Mouse (Mus musculus) C2C12 (cell line): Measurements from ENCODE around the gene Zfp692. TPM values are rescaled to one million over a fixed set of nuclear protein-coding genes. Genes with fewer than 3 reads are reported as not detected.

ENCODE experiments used
- H3K27me3 ChIP-seq: one replicate; pipeline ENCODE4 v1.6.1; 2011; ENCODE audit not compliant: control insufficient read depth, insufficient read depth, insufficient read length
- H3K36me3 ChIP-seq: one replicate; pipeline ENCODE4 v1.6.1; 2011; ENCODE audit not compliant: control insufficient read depth, insufficient read depth
- H3K4me3 ChIP-seq: one replicate; pipeline ENCODE4 v1.5.1; 2011; ENCODE audit warnings: mild to moderate bottlenecking, control low read depth; ENCODE audit not compliant: poor library complexity, insufficient read depth, severe bottlenecking
- H3K79me2 ChIP-seq: one replicate; pipeline ENCODE4 v1.6.1; 2011; ENCODE audit not compliant: control insufficient read depth, insufficient read depth
- H3K79me3 ChIP-seq: one replicate; pipeline ENCODE4 v1.6.1; 2011; ENCODE audit warnings: low read depth, control low read depth
- H3ac ChIP-seq: one replicate; pipeline ENCODE3; 2011; ENCODE audit warnings: low read depth; ENCODE audit not compliant: control insufficient read depth, insufficient read length
- CEBPB ChIP-seq: IDR thresholded peaks from one replicate; pipeline ENCODE4 v1.6.1; 2011; ENCODE audit warnings: low read depth, mild to moderate bottlenecking, control low read depth, moderate library complexity
- CTCF ChIP-seq: IDR thresholded peaks from one replicate; pipeline ENCODE4 v1.5.1; 2011; ENCODE audit not compliant: control insufficient read depth, insufficient read depth, insufficient read length
- FOSL1 ChIP-seq: IDR thresholded peaks from one replicate; pipeline ENCODE4 v1.8.0; 2011; ENCODE audit warnings: mild to moderate bottlenecking, low read length; ENCODE audit not compliant: poor library complexity, insufficient read depth, severe bottlenecking
- MAX ChIP-seq: IDR thresholded peaks from one replicate; pipeline ENCODE4 v1.6.1; 2011; ENCODE audit warnings: mild to moderate bottlenecking, control low read depth
- MYOD1 ChIP-seq: IDR thresholded peaks from one replicate; pipeline ENCODE4 v1.6.1; 2011; ENCODE audit warnings: low read depth; ENCODE audit not compliant: control insufficient read depth, insufficient read length
- MYOG ChIP-seq: IDR thresholded peaks from one replicate; pipeline ENCODE4 v1.6.1; 2011; ENCODE audit not compliant: control insufficient read depth, insufficient read length; ENCODE audit errors: extremely low read depth
- USF1 ChIP-seq: IDR thresholded peaks from one replicate; pipeline ENCODE4 v1.6.1; 2011; ENCODE audit warnings: low read depth, mild to moderate bottlenecking, control low read depth, moderate library complexity
- polyA plus RNA-seq: library from polyadenylated mRNA; unstranded; fragments of >200 nt; fragmentation: generic; extraction: Trizol; gene quantifications from one replicate; pipeline ENCODE4 v1.2.1, GENCODE M21; 2012; ENCODE audit warnings: missing spikeins

Gene Zfp692
- polyA plus RNA-seq, 1 experiment = 6.8 TPM

DNA sequence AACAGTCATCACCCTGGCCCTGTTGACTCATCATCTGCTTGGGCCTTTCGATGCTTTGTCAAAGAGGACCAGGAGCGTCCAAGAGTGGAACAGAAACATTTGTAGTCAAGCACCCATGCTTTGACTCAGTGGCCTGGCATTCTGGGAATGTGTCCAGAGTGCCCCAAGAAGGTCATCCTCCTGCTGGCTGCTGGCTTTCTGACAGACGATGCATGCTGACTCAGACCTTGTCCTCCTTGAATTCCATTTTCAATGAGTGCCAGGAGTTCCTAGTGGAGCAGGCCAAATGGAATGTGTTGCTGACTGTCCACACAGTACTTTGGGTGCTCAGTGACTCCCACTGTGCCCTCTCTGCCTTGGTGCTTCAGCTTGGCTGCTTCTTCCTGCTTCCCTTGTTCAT lies 27.9 kb downstream of the Zfp692 start:
- H3K27me3 ChIP-seq = no peaks in the 10 kb centered on the region
- peaks cover 47% of the 10 kb centered on the region for H3K36me3 ChIP-seq
- no peak for TF ChIP-seq CEBPB
- TF ChIP-seq FOSL1 = peak; percentile 65
- TF ChIP-seq MYOD1 = peak; percentile 19
- no peak for TF ChIP-seq CTCF
- TF ChIP-seq MAX = peak; percentile 16
- no peak for TF ChIP-seq USF1
- TF ChIP-seq MYOG = no peak
- peaks cover 61% of the 10 kb centered on the region for H3K79me2 ChIP-seq
- H3K79me3 ChIP-seq = peaks cover 34% of the 10 kb centered on the region
- H3K4me3 ChIP-seq = no peak overlapping the region
- no peak overlapping the region for H3ac ChIP-seq

DNA sequence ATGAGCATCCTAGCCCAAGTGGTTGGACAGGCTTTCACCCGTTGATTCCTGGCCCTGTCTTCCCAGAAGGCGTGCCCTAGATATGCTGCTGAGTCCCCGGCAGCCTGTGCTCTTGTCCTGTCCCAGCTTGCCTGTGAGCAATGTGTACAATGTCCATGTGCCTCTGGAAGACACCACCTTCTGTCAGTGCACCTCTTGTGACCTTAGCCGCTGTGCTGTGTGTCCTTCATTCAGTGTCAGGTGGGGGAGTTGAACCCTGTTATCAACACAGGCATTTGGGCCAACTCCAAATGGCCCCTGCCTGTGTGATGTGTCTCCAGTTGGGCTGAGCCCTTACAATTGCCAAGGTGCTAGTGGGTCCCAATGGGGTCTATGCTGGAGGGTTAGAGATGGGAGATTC lies 39.9 kb downstream of the Zfp692 start:
- no peaks in the 10 kb centered on the region for H3K27me3 ChIP-seq
- no peaks in the 10 kb centered on the region for H3K79me3 ChIP-seq
- no peaks in the 10 kb centered on the region for H3K79me2 ChIP-seq
- no peak for TF ChIP-seq USF1
- H3ac ChIP-seq = no peak overlapping the region
- no peak overlapping the region for H3K4me3 ChIP-seq
- H3K36me3 ChIP-seq = peaks cover 27% of the 10 kb centered on the region

DNA sequence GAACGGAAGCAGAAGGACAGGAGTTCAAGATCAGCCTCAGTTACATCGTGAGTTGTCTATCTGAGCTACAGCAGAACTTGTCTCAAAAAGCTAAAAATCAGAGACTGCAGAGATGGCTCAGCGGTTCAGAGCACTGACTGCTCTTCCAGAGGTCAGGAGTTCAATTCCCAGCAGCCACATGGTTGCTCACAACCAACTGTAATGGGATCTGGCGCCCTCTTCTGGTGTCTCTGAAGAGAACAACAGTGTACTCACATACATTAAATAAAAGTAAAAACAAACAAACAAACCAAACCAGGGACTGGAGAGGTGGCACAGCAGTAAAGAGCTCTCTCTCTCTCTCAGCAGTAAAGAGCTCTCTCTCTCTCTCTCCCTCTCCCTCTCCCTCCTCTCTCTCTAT lies 43.8 kb downstream of the Zfp692 start:
- Histone ChIP-seq H3K79me3 (no peaks in the 10 kb centered on the region), H3ac (no peak overlapping the region), H3K36me3 (peaks cover 16% of the 10 kb centered on the region), H3K79me2 (no peaks in the 10 kb centered on the region), H3K27me3 (no peaks in the 10 kb centered on the region), H3K4me3 (no peak overlapping the region)
- TF ChIP-seq FOSL1 = no peak
- no peak for TF ChIP-seq MAX
- TF ChIP-seq MYOG = no peak
- no peak for TF ChIP-seq CEBPB
- TF ChIP-seq CTCF = no peak
- TF ChIP-seq USF1 = no peak
- TF ChIP-seq MYOD1 = no peak

DNA sequence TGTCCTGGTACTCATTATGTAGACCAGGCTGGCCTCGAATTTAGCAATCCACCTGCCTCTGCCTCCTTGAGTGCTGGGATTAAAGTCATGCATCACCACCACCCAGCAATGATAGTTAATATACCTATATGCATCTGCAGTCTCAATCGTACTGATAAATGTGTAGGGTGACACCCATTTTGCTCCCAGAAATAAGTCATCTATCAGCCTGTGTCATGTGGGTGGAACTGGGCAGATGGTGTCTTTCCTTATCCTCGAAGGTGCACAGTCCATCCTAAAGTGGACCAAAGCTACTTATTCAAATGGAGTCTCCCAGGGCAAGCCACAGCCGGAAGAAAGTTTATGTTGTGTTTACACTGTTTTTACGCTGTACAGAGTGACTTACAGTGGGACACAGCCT lies 44.3 kb downstream of the Zfp692 start:
- peaks cover 15% of the 10 kb centered on the region for H3K36me3 ChIP-seq
- no peak for TF ChIP-seq MYOD1
- no peak for TF ChIP-seq MAX
- TF ChIP-seq FOSL1 = no peak
- TF ChIP-seq MYOG = no peak
- no peak for TF ChIP-seq CEBPB
- TF ChIP-seq CTCF = no peak
- TF ChIP-seq USF1 = no peak
- H3K79me2 ChIP-seq = no peaks in the 10 kb centered on the region
- no peaks in the 10 kb centered on the region for H3K27me3 ChIP-seq
- H3ac ChIP-seq = no peak overlapping the region
- no peaks in the 10 kb centered on the region for H3K79me3 ChIP-seq
- no peak overlapping the region for H3K4me3 ChIP-seq

DNA sequence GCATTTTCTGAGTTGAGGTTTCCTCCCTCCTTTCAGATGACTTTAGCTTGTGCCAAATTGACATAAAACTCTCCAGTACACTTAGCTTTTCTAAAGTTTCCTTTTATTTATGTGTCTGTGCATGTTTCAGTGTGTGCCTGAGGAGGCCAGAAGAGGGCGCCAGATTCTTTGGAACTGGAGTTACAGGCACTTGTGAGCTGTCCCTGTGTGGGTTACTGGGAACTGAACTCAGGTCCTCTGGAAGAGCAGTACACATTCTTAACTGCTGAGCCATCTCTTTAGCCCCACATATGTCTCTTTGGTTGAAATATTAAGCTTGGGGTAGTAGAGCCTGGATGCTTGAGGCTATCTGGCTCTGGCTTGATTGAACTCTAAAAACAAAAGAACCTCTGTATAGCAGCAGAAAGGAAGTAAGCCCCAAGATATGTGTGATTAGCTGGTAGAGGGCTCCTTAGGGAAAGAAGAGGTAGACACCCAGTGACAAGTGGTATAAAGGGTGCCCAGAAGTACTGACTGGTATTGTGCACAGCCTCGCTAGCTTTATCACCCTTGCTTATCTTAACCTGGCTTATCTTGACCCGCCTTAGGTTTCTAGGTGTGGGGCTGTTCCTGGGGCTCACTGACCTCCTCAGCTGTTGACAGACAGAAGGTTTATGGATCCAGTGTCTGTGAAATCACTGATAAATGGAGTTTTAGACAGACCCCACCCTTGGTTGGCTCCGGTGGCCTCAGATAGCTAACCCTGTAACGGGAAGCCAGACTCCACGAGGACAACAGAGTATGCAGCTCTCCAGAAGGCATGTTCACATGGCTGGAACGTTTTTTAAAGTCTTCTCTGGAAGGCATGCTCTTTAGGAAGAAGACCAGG lies 46.0 kb downstream of the Zfp692 start:
- no peaks in the 10 kb centered on the region for H3K27me3 ChIP-seq
- H3K79me2 ChIP-seq = no peaks in the 10 kb centered on the region
- no peak overlapping the region for H3K4me3 ChIP-seq
- H3K36me3 ChIP-seq = peaks cover 3% of the 10 kb centered on the region
- TF ChIP-seq MAX = no peak
- H3ac ChIP-seq = no peak overlapping the region
- no peaks in the 10 kb centered on the region for H3K79me3 ChIP-seq

DNA sequence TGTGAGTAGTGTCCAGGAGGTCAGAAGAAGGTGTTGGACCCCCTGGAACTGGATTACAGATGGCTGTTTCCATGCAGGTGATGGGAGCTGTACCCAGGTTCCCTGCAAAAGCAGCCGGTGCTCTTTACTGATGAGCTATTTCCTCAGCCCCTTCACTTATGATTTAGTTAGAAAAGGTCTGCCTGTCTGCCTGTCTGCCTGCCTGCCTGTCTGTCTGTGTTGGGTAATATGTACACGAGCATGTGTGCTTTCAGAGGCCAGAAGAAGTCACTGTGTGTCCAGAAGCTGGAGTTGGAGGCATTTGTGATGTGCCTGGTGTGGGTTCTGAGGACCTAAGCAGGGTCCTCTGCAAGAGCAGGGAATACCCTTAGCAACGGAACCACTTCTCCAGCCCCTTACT lies 46.8 kb downstream of the Zfp692 start:
- H3ac ChIP-seq = no peak overlapping the region
- no peaks in the 10 kb centered on the region for H3K27me3 ChIP-seq
- no peaks in the 10 kb centered on the region for H3K79me2 ChIP-seq
- no peak for TF ChIP-seq FOSL1
- TF ChIP-seq CEBPB = no peak
- TF ChIP-seq MAX = no peak
- no peak for TF ChIP-seq CTCF
- TF ChIP-seq MYOG = no peak
- H3K79me3 ChIP-seq = no peaks in the 10 kb centered on the region
- H3K36me3 ChIP-seq = no peaks in the 10 kb centered on the region
- H3K4me3 ChIP-seq = no peak overlapping the region
